Comparison of ENCODE assay signal across 19 mouse cellular contexts in genomic region chr2:35591961-35592724, GRCm38 (mm10). TPM values are rescaled to one million over a fixed set of nuclear protein-coding genes. Genes with fewer than 3 reads are reported as not detected.
DNase-seq lines count a peak whose midpoint lies in the region; ATAC-seq and TF ChIP-seq lines count a peak whose summit lies in the region.
"Had no signal": no experiment of that assay in that cellular context is flagged by ENCODE, and none has a peak within 500 bp of the region (broad histone marks: within the 10 kb centered on the region; RNA-seq: fewer than 3 reads in every experiment).

No protein-coding gene starts in this region.

- H3K27me3 ChIP-seq in lung, embryonic 14.5 days (ENCODE audit: insufficient read depth, low read length): no peaks in the 10 kb centered on the region
- no peaks in the 10 kb centered on the region for H3K27me3 ChIP-seq in heart, embryonic 12.5 days (replicated peaks)
- H3K27me3 ChIP-seq: limb, embryonic 15.5 days; midbrain, embryonic 15.5 days; neural tube, embryonic 12.5 days had no signal

- H3K4me1 ChIP-seq in lung, embryonic 14.5 days (ENCODE audit: insufficient read depth): peaks cover 39% of the 10 kb centered on the region
- peaks cover 100% of the 10 kb centered on the region for H3K4me1 ChIP-seq in heart, embryonic 12.5 days (replicated peaks)

- H3K27ac ChIP-seq in lung, embryonic 14.5 days (ENCODE audit: low read depth): peak overlapping the region; percentile 13; the same call in 1 of the 2 replicates
- peak overlapping the region; percentile 90 for H3K27ac ChIP-seq in heart, embryonic 12.5 days (ENCODE audit: poor library complexity, severe bottlenecking)
- H3K27ac ChIP-seq: forebrain, embryonic 10.5 days; hindbrain, embryonic 13.5 days; kidney, postnatal 0 days; limb, embryonic 15.5 days; liver, embryonic 15.5 days; midbrain, embryonic 15.5 days; neural tube, embryonic 12.5 days had no signal

- H3K36me3 ChIP-seq in lung, embryonic 14.5 days (ENCODE audit: insufficient read depth): no peaks in the 10 kb centered on the region
- 0 out of 2 replicates have a peak, but pooled peaks cover 3% of the 10 kb centered on the region for H3K36me3 ChIP-seq in heart, embryonic 12.5 days
- H3K36me3 ChIP-seq: forebrain, embryonic 10.5 days; hindbrain, embryonic 13.5 days; limb, embryonic 15.5 days; liver, embryonic 15.5 days; midbrain, embryonic 15.5 days; neural tube, embryonic 12.5 days had no signal

- H3K4me2 ChIP-seq in lung, embryonic 14.5 days: no peak overlapping the region
- peak overlapping the region; percentile 17; the same call in 1 of the 2 replicates for H3K4me2 ChIP-seq in heart, embryonic 12.5 days
- H3K4me2 ChIP-seq: hindbrain, embryonic 13.5 days; limb, embryonic 15.5 days; liver, embryonic 15.5 days; midbrain, embryonic 15.5 days; neural tube, embryonic 12.5 days had no signal

- no peak overlapping the region for H3K4me3 ChIP-seq in lung, embryonic 14.5 days (ENCODE audit: low read depth, low read length)
- no peak overlapping the region for H3K4me3 ChIP-seq in heart, embryonic 12.5 days
- H3K4me3 ChIP-seq: forebrain, embryonic 10.5 days; hindbrain, embryonic 13.5 days; limb, embryonic 15.5 days; liver, embryonic 15.5 days; megakaryocyte, embryonic 14.5 days; midbrain, embryonic 15.5 days; neural tube, embryonic 12.5 days had no signal

- ATAC-seq in lung, embryonic 14.5 days (ENCODE audit: insufficient read depth): no peak
- ATAC-seq in heart, embryonic 12.5 days (ENCODE audit: insufficient number of reproducible peaks, low FRiP score): no peak
- ATAC-seq: midbrain, embryonic 15.5 days had no signal

- DNase-seq in heart, adult 18-20 months: peak; percentile 26 to 62
- DNase-seq in heart, postnatal 36 days: no peak
- no peak for DNase-seq in lung, embryonic 14.5 days
- DNase-seq in lung, adult 18-20 months: no peak
- peak; percentile 64 for DNase-seq in retina, embryonic 14.5 days (ENCODE audit: low spot score)
- no peak for DNase-seq in urinary bladder, postnatal 36 days (ENCODE audit: low spot score in 2 of 2)
- no peak for DNase-seq in adrenal gland, adult 2 months
- DNase-seq: adrenal gland, adult 8-10 months; cerebellum, adult 18-20 months; cerebellum, postnatal 14 days had no signal

- no peak for TF ChIP-seq CTCF in lung, embryonic 14.5 days (IDR thresholded peaks at IDR 0.05; ENCODE audit: low read depth)

- 57% methylated on average over 14 of the region's 14 CpGs for WGBS in lung, embryonic 14.5 days
- 52% methylated on average over 14 of the region's 14 CpGs for WGBS in heart, embryonic 12.5 days

- no peaks in the 10 kb centered on the region for H3K9me3 ChIP-seq in lung, embryonic 14.5 days (ENCODE audit: low read depth, low read length)
- H3K9me3 ChIP-seq in heart, embryonic 12.5 days (replicated peaks): no peaks in the 10 kb centered on the region
- H3K9me3 ChIP-seq: forebrain, embryonic 10.5 days; hindbrain, embryonic 13.5 days; limb, embryonic 15.5 days; liver, embryonic 15.5 days; megakaryocyte, embryonic 14.5 days; midbrain, embryonic 15.5 days; neural tube, embryonic 12.5 days had no signal

- intact Hi-C loops in heart, postnatal 36 days (cut with DNase I): no loop called here

- H3K9ac ChIP-seq in lung, embryonic 14.5 days: no peak overlapping the region
- H3K9ac ChIP-seq in heart, embryonic 12.5 days: peak overlapping the region; percentile 55
- H3K9ac ChIP-seq: hindbrain, embryonic 13.5 days; limb, embryonic 15.5 days; liver, embryonic 15.5 days; midbrain, embryonic 15.5 days; neural tube, embryonic 12.5 days had no signal

RNA-seq across cellular contexts. Expression of gene Dab2ip, which starts 34.1 kb away (rescaled TPM):
- total RNA-seq in heart, adult 18-20 months (2021): 10 to 100 TPM; 42.4 to 44.1 TPM
- 10 to 100 TPM; 41.7 to 54.2 TPM for total RNA-seq in heart, postnatal 36 days (2021)
- polyA plus RNA-seq in lung, embryonic 14.5 days (2014; fragmentation: Nextera tagmentation; extraction: Ambion mirVana): 51.7 and 61.4 TPM in 2 replicates
- polyA plus RNA-seq in heart, embryonic 12.5 days (2016; fragmentation: Nextera tagmentation; extraction: Ambion mirVana): 55.6 and 62.5 TPM in 2 replicates
- total RNA-seq in adrenal gland, adult 2 months (2021): 10 to 100 TPM; 69.4 to 82.3 TPM
- 191 and 192 TPM in 2 replicates for polyA plus RNA-seq in adrenal gland, adult 2 months (2012; rRNA removed)

Comparison
In these comparisons a context has a peak if more than half of its experiments do, and no peak if none do; other contexts are left out.
1. DNase-seq: peak in heart, adult 18-20 months (2 of 2) and retina, embryonic 14.5 days (single experiment); none in heart, postnatal 36 days (0 of 2), lung, embryonic 14.5 days (single experiment), lung, adult 18-20 months (0 of 2), urinary bladder, postnatal 36 days (0 of 2) and adrenal gland, adult 2 months (single experiment).